Mouse (Mus musculus): ENCODE results near the gene Gm20388.

Gene Gm20388

DNA sequence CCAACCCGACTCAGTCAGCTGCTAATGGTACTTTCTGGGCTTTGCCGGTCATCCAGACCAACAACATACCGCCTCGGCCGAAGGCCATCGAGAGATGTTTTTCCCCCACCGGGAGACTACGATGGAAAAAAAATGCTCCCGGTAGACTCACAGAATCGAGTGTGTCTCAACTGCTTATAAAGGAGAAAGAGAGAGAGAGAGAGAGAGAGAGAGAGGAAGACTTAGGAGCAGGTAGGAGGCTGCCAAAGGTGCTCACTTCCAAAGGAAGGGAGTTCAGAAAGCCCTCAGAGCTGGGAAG is 1164.2 kb downstream of the Gm20388 start:
- no peak for DNase-seq

DNA sequence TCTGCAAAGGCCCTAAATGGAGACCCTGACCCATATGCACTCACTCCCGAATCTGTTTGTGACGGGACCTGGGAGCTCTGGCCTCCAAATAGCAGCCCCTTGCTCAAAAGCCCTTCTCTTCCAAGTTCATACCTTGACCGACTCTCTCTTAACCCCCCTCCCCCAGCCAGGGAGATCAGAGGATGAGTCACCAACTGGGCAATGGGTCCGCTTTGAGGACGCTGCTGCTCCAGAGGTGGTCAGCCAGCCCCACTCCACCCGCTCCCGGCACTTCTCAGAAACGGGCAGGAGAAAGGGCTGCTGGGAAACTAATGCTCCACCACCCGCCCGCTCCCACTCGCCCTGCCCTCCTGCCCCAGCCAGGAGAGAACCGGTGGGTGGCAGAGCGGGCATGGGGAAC is 1165.3 kb downstream of the Gm20388 start:
- no peak for DNase-seq

- DNase-seq = no peak
Measured at GRCm38 (mm10) chr8:121076555-121076954, 1165.9 kb downstream of the Gm20388 start.

DNA sequence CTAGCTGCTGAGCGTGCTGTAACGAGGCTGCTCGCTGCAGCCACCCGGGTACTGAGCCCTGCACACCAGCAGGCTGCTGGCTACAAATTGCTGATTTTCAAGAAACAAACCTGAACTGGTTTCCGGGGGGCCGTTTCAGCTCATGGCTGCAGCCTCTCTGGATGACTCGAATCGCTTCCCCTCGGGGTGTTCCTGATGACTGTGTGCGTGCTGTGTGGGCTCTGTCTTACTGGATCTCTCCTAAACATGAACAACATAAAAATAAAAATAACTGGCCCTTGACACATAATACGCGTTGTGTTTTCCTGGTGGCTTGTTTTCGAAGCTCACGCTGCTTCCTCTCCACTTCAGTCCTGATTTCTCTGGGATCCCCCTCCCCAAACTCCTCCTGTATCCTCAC is 1168.1 kb downstream of the Gm20388 start:
- DNase-seq = no peak

DNA sequence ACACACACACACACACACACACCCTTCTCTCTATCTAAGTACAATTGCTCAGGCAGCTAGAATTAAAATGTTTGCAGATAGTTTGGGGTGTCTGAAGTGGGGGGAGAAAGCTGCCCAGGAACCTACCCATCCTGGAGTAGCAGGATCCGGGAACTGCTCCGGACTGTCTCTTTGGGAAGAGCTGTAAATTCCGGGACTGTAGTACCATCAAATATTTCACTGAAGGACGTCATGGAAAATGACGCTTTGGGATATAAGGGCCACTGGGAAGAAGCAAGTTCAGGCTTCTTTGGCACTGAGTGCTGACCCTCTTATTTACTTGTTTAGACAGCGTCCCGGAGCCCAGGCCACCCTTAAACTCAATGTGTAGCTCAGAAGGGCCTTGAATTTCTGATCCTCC is 1168.6 kb downstream of the Gm20388 start:
- no peak for DNase-seq

DNA sequence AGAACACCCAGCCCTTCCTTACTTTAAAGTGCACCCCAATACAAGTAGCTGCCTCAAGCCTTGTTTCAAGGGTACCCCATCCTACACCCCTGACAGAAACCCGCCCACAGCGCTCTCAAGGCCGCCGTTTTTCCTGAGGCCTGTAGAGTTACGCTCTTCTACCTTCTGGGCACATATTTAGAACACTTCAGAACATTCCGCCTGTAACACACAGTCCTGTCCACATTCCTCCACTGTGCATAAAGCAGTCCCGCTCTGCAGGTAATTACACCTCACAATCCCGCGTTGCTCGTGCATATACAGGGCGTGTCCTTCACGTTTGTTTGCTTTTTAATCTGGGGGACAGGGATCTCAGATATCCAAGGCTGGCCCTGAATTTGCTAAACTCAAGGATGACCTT is 1169.3 kb downstream of the Gm20388 start:
- DNase-seq = no peak

GRCm38 (mm10) chr8:121080361-121081090 is 1169.9 kb downstream of the Gm20388 start:
- DNase-seq = peak; percentile 50

DNA sequence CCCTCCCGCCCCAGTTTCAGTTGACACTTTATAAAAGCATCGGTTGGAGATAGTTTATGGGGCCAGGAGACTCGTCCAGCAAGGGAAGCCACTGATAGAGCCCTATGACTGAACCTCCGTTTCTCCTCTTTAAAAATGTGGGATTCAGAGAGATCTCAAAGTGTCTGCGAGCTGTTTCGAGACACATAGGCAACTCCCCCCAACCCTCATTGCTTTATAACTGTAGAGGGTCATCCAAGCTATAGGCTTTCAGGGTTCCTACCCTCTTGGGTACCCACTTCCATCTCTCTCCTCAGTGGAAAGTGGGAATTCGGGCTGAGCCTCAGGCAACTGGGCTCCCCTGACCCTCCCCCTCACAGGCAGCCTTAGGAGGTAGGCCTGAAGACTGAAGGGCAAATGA is 1170.8 kb downstream of the Gm20388 start:
- DNase-seq = no peak

DNA sequence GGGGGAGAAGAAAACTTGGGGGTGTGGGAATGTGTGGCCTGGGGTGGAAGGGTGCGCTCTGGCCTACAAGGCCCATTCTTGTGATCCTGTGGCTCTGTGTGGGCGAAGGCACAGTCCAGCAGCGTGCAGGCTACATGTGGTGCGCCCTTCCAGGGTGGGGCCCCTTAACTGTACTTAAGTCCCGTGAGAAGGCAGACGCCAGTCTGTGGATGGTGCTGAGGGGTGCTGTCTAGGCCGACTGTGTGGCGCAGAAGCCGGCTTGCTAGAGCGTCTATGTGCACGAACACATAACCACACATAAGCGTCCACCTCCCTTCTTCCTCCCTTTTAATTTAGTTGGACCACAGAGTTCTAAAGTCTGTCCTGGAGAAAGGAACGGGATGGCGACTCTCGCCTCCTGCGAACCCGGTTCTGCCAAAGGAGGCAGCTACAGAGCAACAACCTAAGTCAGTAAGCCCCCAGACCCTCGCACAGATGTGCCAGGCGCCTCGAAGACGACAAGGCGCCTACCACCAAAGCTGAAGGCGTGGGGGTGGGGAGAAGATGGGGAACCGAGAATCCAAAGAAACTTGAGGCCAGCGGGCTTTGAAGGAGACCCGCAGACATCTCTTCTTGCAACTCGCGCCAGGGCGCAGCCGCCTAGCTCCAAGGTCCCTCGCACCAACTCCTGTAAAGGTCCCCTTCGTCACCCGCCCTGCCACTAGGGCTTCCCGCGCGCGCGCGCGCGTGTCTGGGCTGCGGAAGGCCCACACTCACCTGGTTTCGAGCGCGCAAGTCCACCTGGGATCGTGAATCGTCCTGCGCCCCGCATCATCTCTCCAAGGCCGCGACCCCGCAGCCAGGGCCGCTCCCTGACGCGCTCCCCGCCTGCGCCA is 1171.8 kb downstream of the Gm20388 start:
- DNase-seq = no peak

DNA sequence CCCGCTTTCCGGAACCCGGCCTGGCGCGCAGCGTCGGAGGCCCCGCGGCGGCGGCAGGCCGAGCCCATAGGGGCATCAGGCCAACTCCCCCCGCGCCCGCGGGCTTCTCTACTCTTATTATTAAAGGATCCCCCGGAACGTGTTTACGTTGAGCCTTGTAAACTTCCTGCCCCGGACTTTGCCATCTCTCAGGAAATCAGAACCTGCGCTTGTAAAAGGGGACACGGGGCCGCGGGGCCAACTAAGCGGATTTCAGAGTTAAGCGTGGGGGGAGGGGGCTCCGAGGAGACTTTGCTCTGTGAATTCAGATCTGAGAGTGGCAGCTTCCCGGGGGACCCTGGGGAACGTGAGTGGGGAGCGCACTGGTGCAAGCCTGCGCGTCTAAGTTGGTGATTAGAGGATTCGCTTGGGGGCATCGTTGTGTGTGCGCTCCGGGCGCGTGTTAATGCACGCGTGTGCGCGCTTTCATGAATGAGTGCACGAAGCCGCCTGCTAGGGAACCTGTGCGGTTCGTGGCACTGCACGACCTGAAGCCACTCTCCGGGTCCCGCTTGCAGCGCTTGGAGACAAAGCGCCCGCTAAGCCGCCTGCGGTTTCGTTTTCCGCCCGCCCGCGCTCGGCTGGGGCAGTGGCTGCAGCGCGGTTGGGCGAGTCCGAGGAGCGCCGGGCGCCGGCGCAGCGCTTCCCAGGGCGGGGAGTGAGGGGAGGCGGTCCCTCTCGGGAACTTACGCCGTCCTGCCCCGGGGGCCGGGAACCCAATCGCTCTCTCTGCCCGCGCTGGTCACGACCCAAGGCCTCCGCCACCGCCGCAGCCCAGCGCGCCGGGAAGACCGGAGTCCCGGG is 1172.7 kb downstream of the Gm20388 start:
- peak; percentile 86 for DNase-seq

DNA sequence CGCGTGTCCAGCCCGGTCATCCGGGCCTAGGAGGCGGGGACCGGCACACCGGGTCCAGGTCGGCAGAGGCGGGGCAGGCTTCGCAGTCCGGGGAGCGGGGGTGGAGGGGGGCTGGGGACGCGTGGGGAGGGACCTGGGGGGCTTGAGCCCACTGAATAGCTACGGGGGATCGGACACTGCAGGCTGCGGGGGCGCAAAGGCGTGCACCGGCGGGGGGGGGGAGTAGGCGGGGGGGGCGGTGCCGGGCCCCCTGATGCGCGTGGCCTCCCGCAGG is 1173.2 kb downstream of the Gm20388 start:
- no peak for DNase-seq

DNA sequence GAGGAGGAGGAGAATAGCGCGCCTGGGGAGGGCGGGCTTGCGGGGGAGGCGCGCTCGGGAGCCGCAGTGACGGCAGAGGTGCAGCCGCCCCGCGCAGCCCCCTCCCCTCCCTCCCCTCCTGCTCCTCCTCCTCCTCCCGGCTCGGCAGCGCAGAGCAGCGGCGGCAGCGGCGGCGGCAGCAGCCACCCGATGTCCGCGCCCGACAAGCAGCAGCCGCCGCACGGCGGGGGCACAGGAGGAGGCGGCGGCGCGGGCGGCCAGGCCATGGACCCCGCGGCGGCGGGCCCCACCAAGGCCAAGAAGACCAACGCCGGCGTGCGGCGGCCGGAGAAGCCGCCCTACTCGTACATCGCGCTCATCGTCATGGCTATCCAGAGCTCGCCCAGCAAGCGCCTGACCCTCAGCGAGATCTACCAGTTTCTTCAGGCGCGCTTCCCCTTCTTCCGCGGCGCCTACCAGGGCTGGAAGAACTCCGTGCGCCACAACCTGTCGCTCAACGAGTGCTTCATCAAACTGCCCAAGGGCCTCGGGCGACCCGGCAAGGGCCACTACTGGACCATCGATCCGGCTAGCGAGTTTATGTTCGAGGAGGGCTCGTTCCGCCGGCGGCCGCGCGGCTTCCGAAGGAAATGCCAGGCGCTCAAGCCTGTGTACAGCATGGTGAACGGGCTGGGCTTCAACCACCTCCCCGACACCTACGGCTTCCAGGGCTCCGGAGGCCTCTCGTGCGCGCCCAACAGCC is 1173.7 kb downstream of the Gm20388 start, which contains the start of gene Foxf1:
Foxf1 (plus strand) TSS at position 177 of the 742 bp plus-strand sequence.
- peak; percentile 81 for DNase-seq

DNA sequence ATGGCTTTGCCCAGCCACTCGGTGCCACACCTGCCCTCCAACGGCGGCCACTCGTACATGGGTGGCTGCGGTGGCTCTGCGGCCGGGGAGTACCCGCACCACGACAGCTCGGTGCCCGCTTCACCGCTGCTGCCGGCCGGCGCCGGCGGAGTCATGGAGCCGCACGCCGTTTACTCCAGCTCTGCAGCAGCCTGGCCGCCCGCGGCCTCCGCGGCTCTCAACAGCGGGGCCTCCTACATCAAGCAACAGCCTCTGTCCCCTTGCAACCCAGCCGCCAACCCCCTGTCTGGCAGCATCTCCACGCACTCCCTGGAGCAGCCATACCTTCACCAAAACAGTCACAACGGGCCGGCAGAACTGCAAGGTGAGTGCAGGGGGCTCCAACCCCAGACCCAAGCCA is 1174.4 kb downstream of the Gm20388 start:
- DNase-seq = no peak

- DNase-seq = no peak
Measured at GRCm38 (mm10) chr8:121085561-121085960, 1174.9 kb downstream of the Gm20388 start.

GRCm38 (mm10) chr8:121086004-121086900 is 1175.6 kb downstream of the Gm20388 start:
- DNase-seq = no peak

GRCm38 (mm10) chr8:121088281-121088680 is 1177.6 kb downstream of the Gm20388 start:
- no peak for DNase-seq

DNA sequence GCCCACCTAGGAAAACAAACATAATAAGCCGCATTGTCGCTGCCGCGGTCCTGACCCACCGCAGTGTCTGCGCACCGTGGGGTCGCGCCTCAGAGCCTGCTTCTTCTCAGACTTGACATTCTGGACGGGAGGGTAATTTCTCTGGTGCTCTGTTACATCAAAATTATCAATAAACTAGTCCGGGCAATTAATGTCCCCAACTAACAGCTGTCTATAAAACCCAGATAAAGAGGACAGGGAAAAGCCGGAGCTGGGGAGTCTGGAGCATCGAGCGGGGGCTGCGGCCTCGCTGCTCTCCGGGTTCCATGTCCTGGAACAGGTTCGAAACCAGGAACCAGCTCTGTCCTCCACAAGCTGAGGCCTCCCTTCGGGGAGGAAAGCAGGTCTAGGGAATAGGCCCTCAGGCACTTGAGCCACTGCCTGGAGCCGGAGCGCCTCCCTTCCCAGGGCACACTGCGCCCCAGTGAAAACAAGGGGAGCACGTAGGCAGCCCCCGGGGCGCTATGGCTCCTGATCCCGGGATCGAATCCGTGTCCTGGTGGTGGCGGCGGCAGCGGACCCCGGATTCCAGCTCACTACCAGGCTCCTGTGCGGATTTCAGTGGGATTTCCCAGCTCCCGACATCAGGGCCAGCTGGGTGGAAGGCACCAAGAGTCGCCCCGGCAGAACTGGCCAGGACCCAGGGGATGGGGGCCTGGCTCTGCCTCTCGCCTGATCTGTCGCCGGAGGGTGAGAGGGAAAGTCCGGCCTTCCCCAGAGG is 1178.4 kb downstream of the Gm20388 start:
- DNase-seq = no peak

- DNase-seq = no peak
Measured at GRCm38 (mm10) chr8:121089631-121090380, 1179.2 kb downstream of the Gm20388 start.

- DNase-seq = peak; percentile 55
Measured at GRCm38 (mm10) chr8:121090716-121091115, 1180.1 kb downstream of the Gm20388 start.

DNA sequence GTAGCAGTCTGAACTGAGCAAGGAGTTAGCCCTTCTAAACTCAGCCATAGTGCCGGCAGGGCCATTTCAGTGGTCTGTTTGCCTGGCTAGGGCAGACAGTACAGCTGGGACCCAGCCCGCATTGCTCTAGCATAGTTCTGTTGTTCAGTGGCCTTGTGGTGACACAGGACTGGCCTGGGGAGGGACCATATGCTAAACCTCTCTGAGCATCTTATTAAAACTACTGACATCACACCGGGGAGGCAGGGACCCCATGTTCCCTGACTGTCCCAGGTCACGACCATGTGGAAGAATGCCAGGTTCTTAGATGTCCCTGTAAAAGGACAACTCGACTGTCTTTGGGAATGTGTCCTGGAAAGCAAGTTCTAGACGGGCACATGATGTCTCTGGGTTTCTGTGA is 1181.5 kb downstream of the Gm20388 start:
- no peak for DNase-seq
